Mouse (Mus musculus) cerebellum, postnatal 25 days (tissue): Measurements from ENCODE around the gene Gabpb2.
"Not testable (repeated sequence)": the region's sequence is repeated elsewhere in the genome, so short reads cannot be mapped to it uniquely, and the experiment has no call there.

Experiments
- DNase-seq, 2 experiments: peaks; one replicate each; pipeline ENCODE4 v3.0.0; 2021; ENCODE audit warnings: mixed read lengths in 2 of 2

The Gabpb2 gene

GRCm38 (mm10) chr3:95159511-95159986 lies 58.2 kb downstream of the Gabpb2 start:
- no peak for DNase-seq

- peak in 1 of 2 experiments; percentile 53 for DNase-seq
These were observed 63.8 kb downstream of the Gabpb2 start for GRCm38 (mm10) chr3:95153874-95154273.

- DNase-seq: no peak
These were observed 69.8 kb downstream of the Gabpb2 start for GRCm38 (mm10) chr3:95147924-95148323.

GRCm38 (mm10) chr3:95142617-95143011 lies 75.1 kb downstream of the Gabpb2 start:
- DNase-seq: peak; percentile 96

GRCm38 (mm10) chr3:95141952-95142616 lies 75.6 kb downstream of the Gabpb2 start, which contains the start of gene Tnfaip8l2:
Gene Tnfaip8l2, minus strand, starts transcription at chr3:95142360.
- DNase-seq: no peak

GRCm38 (mm10) chr3:95141474-95141873 lies 76.2 kb downstream of the Gabpb2 start:
- DNase-seq: no peak

GRCm38 (mm10) chr3:95140795-95141194 lies 76.9 kb downstream of the Gabpb2 start:
- DNase-seq: no peak

- DNase-seq: peak; percentile 13 to 22
These were observed 77.5 kb downstream of the Gabpb2 start for GRCm38 (mm10) chr3:95140289-95140595.

- no peak for DNase-seq
These were observed 78.0 kb downstream of the Gabpb2 start for GRCm38 (mm10) chr3:95139586-95140288.

GRCm38 (mm10) chr3:95136336-95136735 lies 81.4 kb downstream of the Gabpb2 start:
- no peak for DNase-seq

- no peak for DNase-seq
These were observed 82.2 kb downstream of the Gabpb2 start for GRCm38 (mm10) chr3:95135433-95136052.

- DNase-seq: peak; percentile 28 to 66
These were observed 82.7 kb downstream of the Gabpb2 start for GRCm38 (mm10) chr3:95135023-95135422.

GRCm38 (mm10) chr3:95134133-95134532 lies 83.6 kb downstream of the Gabpb2 start:
- DNase-seq: not testable (repeated sequence)

- DNase-seq: peak; percentile 89 to 93
These were observed 84.0 kb downstream of the Gabpb2 start, which contains the start of the genes Scnm1 and Lysmd1 for GRCm38 (mm10) chr3:95133680-95134101. Gene Scnm1, minus strand, starts transcription at chr3:95134011. Gene Lysmd1, plus strand, starts transcription at chr3:95134088.

- peak in 1 of 2 experiments; percentile 21 for DNase-seq
These were observed 84.5 kb downstream of the Gabpb2 start for GRCm38 (mm10) chr3:95133176-95133575.

GRCm38 (mm10) chr3:95132389-95132788 lies 85.3 kb downstream of the Gabpb2 start:
- not testable (repeated sequence) for DNase-seq
